Comparison of ENCODE assay signal across 21 mouse cellular contexts in the genomic region with DNA sequence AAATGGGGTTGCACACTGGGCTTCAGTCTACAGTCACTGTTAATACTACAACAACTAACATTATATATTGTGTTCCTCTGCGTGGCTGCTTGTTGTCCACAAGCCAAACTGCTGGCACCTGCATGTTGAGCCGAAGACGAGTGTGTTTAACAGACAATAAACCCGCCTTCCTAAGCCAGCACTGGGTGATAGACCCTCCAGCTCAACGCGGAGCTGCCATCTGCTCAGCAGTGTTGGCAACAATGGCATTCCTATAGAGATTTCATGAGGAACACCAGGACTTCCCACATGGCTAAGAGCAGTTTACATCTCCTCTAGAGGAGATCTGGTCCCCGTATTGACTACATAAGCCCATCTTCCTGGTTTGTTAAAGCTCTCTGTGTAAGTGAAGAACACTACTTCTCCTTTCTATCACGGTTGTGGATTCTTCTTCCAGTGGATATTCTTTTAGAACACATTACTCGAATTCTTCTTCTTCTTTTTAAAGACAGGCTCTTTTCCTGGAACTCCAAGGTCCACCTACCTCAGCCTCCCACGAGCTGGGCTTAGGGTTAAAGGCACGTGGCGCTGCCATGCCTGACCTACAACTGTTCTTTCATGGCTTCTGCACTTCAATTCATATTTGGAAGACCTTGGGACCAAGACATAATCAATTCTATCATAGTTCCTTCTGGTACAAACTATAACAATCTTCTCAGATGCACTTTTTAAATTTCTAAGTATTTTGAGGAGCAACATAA. TPM values are rescaled to one million over a fixed set of nuclear protein-coding genes. Genes with fewer than 3 reads are reported as not detected.
A peak's percentile ranks its signal among the peaks of the same experiment; 100 is the strongest.
DNase-seq lines count a peak whose midpoint lies in the region; ATAC-seq and TF ChIP-seq lines count a peak whose summit lies in the region.
"Had no signal": no experiment of that assay in that cellular context is flagged by ENCODE, and none has a peak within 500 bp of the region (broad histone marks: within the 10 kb centered on the region; RNA-seq: fewer than 3 reads in every experiment).

No protein-coding gene starts in this region.

- 35% methylated on average over 12 of the region's 12 CpGs for WGBS in cerebellum, adult 2 months
- WGBS in intestine, embryonic 14.5 days: 81% methylated on average over 12 of the region's 12 CpGs
- WGBS in intestine, embryonic 15.5 days: 82% methylated on average over 12 of the region's 12 CpGs
- 88% methylated on average over 12 of the region's 12 CpGs for WGBS in midbrain, embryonic 11.5 days
- 86% methylated on average over 12 of the region's 12 CpGs for WGBS in midbrain, embryonic 10.5 days

- no peak for TF ChIP-seq POLR2A in cerebellum, adult 2 months (IDR thresholded peaks at IDR 0.05; ENCODE audit: borderline replicate concordance, insufficient read depth, low read length)

- peak; percentile 17 to 29 for DNase-seq in cerebellum, adult 2 months
- peak; percentile 31 for DNase-seq in intestine, embryonic 14.5 days (ENCODE audit: low spot score)
- peak; percentile 37 for DNase-seq in midbrain, embryonic 11.5 days (ENCODE audit: low spot score, missing footprints)
- no peak for DNase-seq in midbrain, embryonic 10.5 days (ENCODE audit: low spot score)
- peak; percentile 12 for DNase-seq in neural tube, embryonic 10.5 days (ENCODE audit: extremely low spot score, low spot score)
- no peak for DNase-seq in urinary bladder, postnatal 10 days (ENCODE audit: low spot score)
- DNase-seq: cerebellum, adult 9-10 months; heart, postnatal 36 days; kidney, postnatal 10 days; lung, adult 2 months; lung, postnatal 36 days; right cerebral cortex, adult 18-20 months; spleen, adult 18-20 months had no signal

- TF ChIP-seq CTCF in cerebellum, adult 2 months (IDR thresholded peaks at IDR 0.05; ENCODE audit: borderline replicate concordance, insufficient read depth, low read depth, low read length): no peak

- ATAC-seq in cerebellum, adult (ENCODE audit: insufficient number of reproducible peaks, low FRiP score, low TSS enrichment): no peak
- no peak for ATAC-seq in intestine, embryonic 14.5 days (replicated peaks; ENCODE audit: low FRiP score, low TSS enrichment, low read depth)
- no peak for ATAC-seq in intestine, embryonic 15.5 days
- no peak for ATAC-seq in midbrain, embryonic 11.5 days (ENCODE audit: low FRiP score)
- ATAC-seq: CD4-positive, CD25-positive, alpha-beta regulatory T cell, adult 4 months; midbrain, embryonic 13.5 days had no signal

- no peak overlapping the region for H3K27ac ChIP-seq in cerebellum, adult 2 months (ENCODE audit: insufficient read depth, low read length)
- no peak overlapping the region for H3K27ac ChIP-seq in intestine, embryonic 14.5 days (ENCODE audit: low read depth)
- H3K27ac ChIP-seq in intestine, embryonic 15.5 days: no peak overlapping the region
- no peak overlapping the region for H3K27ac ChIP-seq in midbrain, embryonic 11.5 days (ENCODE audit: low read depth, low read length)
- H3K27ac ChIP-seq in midbrain, embryonic 10.5 days (replicated peaks): no peak overlapping the region
- H3K27ac ChIP-seq: forebrain, embryonic 10.5 days; midbrain, embryonic 13.5 days had no signal

- H3K4me3 ChIP-seq in cerebellum, adult 2 months (replicated peaks; ENCODE audit: insufficient read depth, low read depth, low read length): no peak overlapping the region
- H3K4me3 ChIP-seq in intestine, embryonic 14.5 days (ENCODE audit: low read depth, low read length): no peak overlapping the region
- no peak overlapping the region for H3K4me3 ChIP-seq in intestine, embryonic 15.5 days (replicated peaks)
- no peak overlapping the region for H3K4me3 ChIP-seq in midbrain, embryonic 11.5 days (ENCODE audit: low read depth, low read length)
- H3K4me3 ChIP-seq in midbrain, embryonic 10.5 days: no peak overlapping the region
- H3K4me3 ChIP-seq: forebrain, embryonic 10.5 days; heart, embryonic 12.5 days; midbrain, embryonic 13.5 days had no signal

- peaks cover 7% of the 10 kb centered on the region; the same call in 1 of the 2 replicates for H3K36me3 ChIP-seq in intestine, embryonic 14.5 days (ENCODE audit: control insufficient read depth, insufficient read depth, low read length)
- H3K36me3 ChIP-seq in intestine, embryonic 15.5 days: 0 out of 2 replicates have a peak, but pooled peaks cover 4% of the 10 kb centered on the region
- H3K36me3 ChIP-seq in midbrain, embryonic 11.5 days (ENCODE audit: control insufficient read depth, insufficient read depth, low read length): no peaks in the 10 kb centered on the region
- peaks cover 13% of the 10 kb centered on the region for H3K36me3 ChIP-seq in midbrain, embryonic 10.5 days

- H3K4me2 ChIP-seq in intestine, embryonic 14.5 days (ENCODE audit: low read length): no peak overlapping the region
- H3K4me2 ChIP-seq in intestine, embryonic 15.5 days (replicated peaks): no peak overlapping the region
- H3K4me2 ChIP-seq in midbrain, embryonic 11.5 days: no peak overlapping the region
- H3K4me2 ChIP-seq: heart, embryonic 12.5 days; midbrain, embryonic 13.5 days had no signal

- no peak overlapping the region for H3K9ac ChIP-seq in intestine, embryonic 14.5 days (ENCODE audit: low read length)
- no peak overlapping the region for H3K9ac ChIP-seq in intestine, embryonic 15.5 days
- H3K9ac ChIP-seq in midbrain, embryonic 11.5 days (ENCODE audit: low read length): no peak overlapping the region
- H3K9ac ChIP-seq: heart, embryonic 12.5 days; midbrain, embryonic 13.5 days had no signal

- H3K4me1 ChIP-seq in cerebellum, adult 2 months (ENCODE audit: control insufficient read depth, insufficient read depth, low read length): peaks cover 14% of the 10 kb centered on the region
- H3K4me1 ChIP-seq in intestine, embryonic 14.5 days (replicated peaks; ENCODE audit: control insufficient read depth, insufficient read depth, low read length): peaks cover 5% of the 10 kb centered on the region; the same call in 1 of the 2 replicates
- H3K4me1 ChIP-seq in intestine, embryonic 15.5 days (replicated peaks): 0 out of 2 replicates have a peak, but pooled peaks cover 4% of the 10 kb centered on the region
- H3K4me1 ChIP-seq in midbrain, embryonic 11.5 days (ENCODE audit: control insufficient read depth, insufficient read depth, low read length): no peaks in the 10 kb centered on the region
- no peaks in the 10 kb centered on the region for H3K4me1 ChIP-seq in midbrain, embryonic 10.5 days

- H3K9me3 ChIP-seq in intestine, embryonic 14.5 days (ENCODE audit: control insufficient read depth, low read length): no peaks in the 10 kb centered on the region
- H3K9me3 ChIP-seq in intestine, embryonic 15.5 days: no peaks in the 10 kb centered on the region
- no peaks in the 10 kb centered on the region for H3K9me3 ChIP-seq in midbrain, embryonic 11.5 days (ENCODE audit: control insufficient read depth, low read length)
- H3K9me3 ChIP-seq in midbrain, embryonic 10.5 days (replicated peaks): no peaks in the 10 kb centered on the region
- H3K9me3 ChIP-seq: forebrain, embryonic 10.5 days; G1E; heart, embryonic 12.5 days; midbrain, embryonic 13.5 days had no signal

- no peaks in the 10 kb centered on the region; the same call in 1 of the 2 replicates for H3K27me3 ChIP-seq in cerebellum, adult 2 months (ENCODE audit: control insufficient read depth, insufficient read depth, low read length)
- no peaks in the 10 kb centered on the region for H3K27me3 ChIP-seq in intestine, embryonic 14.5 days (replicated peaks; ENCODE audit: control insufficient read depth, insufficient read depth, low read length)
- no peaks in the 10 kb centered on the region for H3K27me3 ChIP-seq in intestine, embryonic 15.5 days (replicated peaks)
- no peaks in the 10 kb centered on the region for H3K27me3 ChIP-seq in midbrain, embryonic 11.5 days (ENCODE audit: control insufficient read depth, insufficient read depth, low read length)
- H3K27me3 ChIP-seq in midbrain, embryonic 10.5 days (ENCODE audit: low read depth, poor library complexity, severe bottlenecking): no peaks in the 10 kb centered on the region
- H3K27me3 ChIP-seq: heart, embryonic 12.5 days; midbrain, embryonic 13.5 days had no signal

RNA-seq across cellular contexts. Expression of a gene that starts 22.9 kb away (rescaled TPM):
- 8.1 and 8.7 TPM in 2 replicates for polyA plus RNA-seq in cerebellum, adult 2 months (2012; rRNA removed)
- polyA plus RNA-seq in intestine, embryonic 14.5 days (2014; fragmentation: Nextera tagmentation; extraction: Ambion mirVana): 5.8 and 6.7 TPM in 2 replicates
- polyA plus RNA-seq in intestine, embryonic 15.5 days (2015; fragmentation: Nextera tagmentation; extraction: Ambion mirVana): 3.5 and 3.9 TPM in 2 replicates
- 6.5 and 6.6 TPM in 2 replicates for polyA plus RNA-seq in midbrain, embryonic 11.5 days (2014; fragmentation: Nextera tagmentation; extraction: Ambion mirVana)
- polyA plus RNA-seq in midbrain, embryonic 10.5 days (2016; fragmentation: Nextera tagmentation; extraction: Ambion mirVana): 4.0 and 4.5 TPM in 2 replicates

RNA-seq across cellular contexts. Expression of a gene that starts 48.6 kb away (rescaled TPM):
- 0.79 and 1.3 TPM in 2 replicates for polyA plus RNA-seq in cerebellum, adult 2 months (2012; rRNA removed)
- polyA plus RNA-seq in intestine, embryonic 14.5 days (2014; fragmentation: Nextera tagmentation; extraction: Ambion mirVana): 1.1 and 1.4 TPM in 2 replicates
- polyA plus RNA-seq in intestine, embryonic 15.5 days (2015; fragmentation: Nextera tagmentation; extraction: Ambion mirVana): 0.69 and 0.72 TPM in 2 replicates
- polyA plus RNA-seq in midbrain, embryonic 11.5 days (2014; fragmentation: Nextera tagmentation; extraction: Ambion mirVana): 0.11 TPM in 1 of 2 replicates, not detected in the other
- 0.14 and 0.16 TPM in 2 replicates for polyA plus RNA-seq in midbrain, embryonic 10.5 days (2016; fragmentation: Nextera tagmentation; extraction: Ambion mirVana)
- polyA plus RNA-seq: CD4-positive, CD25-positive, alpha-beta regulatory T cell, adult 4 months; G1E; midbrain, embryonic 13.5 days; thymus, postnatal 0 days had no signal

Comparison
In these comparisons a context has a peak if more than half of its experiments do, and no peak if none do; other contexts are left out.
1. DNase-seq: peak in cerebellum, adult 2 months (2 of 2), intestine, embryonic 14.5 days (single experiment), midbrain, embryonic 11.5 days (single experiment) and neural tube, embryonic 10.5 days (single experiment); none in midbrain, embryonic 10.5 days (single experiment) and urinary bladder, postnatal 10 days (single experiment).